Mouse (Mus musculus) midbrain, postnatal 0 days (tissue): ENCODE results near the gene Rad51b. TPM values are rescaled to one million over a fixed set of nuclear protein-coding genes. Genes with fewer than 3 reads are reported as not detected.

Experiments
- ATAC-seq: fragments of 200-750 bp; cut with Nextera tagmentation; 2 replicates; pipeline ENCODE4 v1.8.0; 2017; ENCODE audit warnings: moderate number of reproducible peaks, mild to moderate bottlenecking, moderate TSS enrichment, moderate library complexity; ENCODE audit not compliant: low FRiP score
- DNase-seq: peaks from one replicate; pipeline ENCODE4 v3.0.0-alpha.2; 2015; ENCODE audit warnings: low spot score
- H3K27ac ChIP-seq: fragments of 300-500 bp; sonication (generic); 2 replicates; pipeline ENCODE4 v1.5.1; 2014; ENCODE audit warnings: low read depth, mild to moderate bottlenecking, low read length, mixed read lengths
- H3K27me3 ChIP-seq: fragments of 300-500 bp; sonication (generic); 2 replicates; pipeline ENCODE4 v1.6.1; 2014; ENCODE audit warnings: low read length, control low read depth, mixed read lengths; ENCODE audit not compliant: insufficient read depth
- H3K36me3 ChIP-seq: fragments of 300-500 bp; sonication (generic); 2 replicates; pipeline ENCODE4 v1.6.1; 2014; ENCODE audit warnings: low read length, control low read depth, mixed read lengths; ENCODE audit not compliant: insufficient read depth
- H3K4me1 ChIP-seq: fragments of 300-500 bp; sonication (generic); 2 replicates; pipeline ENCODE4 v1.6.1; 2014; ENCODE audit warnings: mild to moderate bottlenecking, control low read depth, antibody characterized with exemption, low read length, mixed read lengths; ENCODE audit not compliant: insufficient read depth
- H3K4me2 ChIP-seq: fragments of 300-500 bp; sonication (generic); 2 replicates; pipeline ENCODE4 v1.6.1; 2014; ENCODE audit warnings: low read depth, mild to moderate bottlenecking, low read length, mixed read lengths; ENCODE audit not compliant: poor library complexity, severe bottlenecking
- H3K4me3 ChIP-seq: fragments of 300-500 bp; sonication (generic); 2 replicates; pipeline ENCODE4 v1.5.1; 2014; ENCODE audit warnings: low read depth, mild to moderate bottlenecking, low read length, moderate library complexity
- H3K9ac ChIP-seq: fragments of 300-500 bp; sonication (generic); replicated peaks from 2 replicates; pipeline ENCODE4 v1.6.1; 2014; ENCODE audit warnings: mild to moderate bottlenecking, low read length, moderate library complexity, mixed read lengths; ENCODE audit not compliant: poor library complexity, severe bottlenecking
- H3K9me3 ChIP-seq: fragments of 300-500 bp; sonication (generic); 2 replicates; pipeline ENCODE4 v1.6.1; 2016; ENCODE audit warnings: low read length, control low read depth
- CTCF ChIP-seq: IDR thresholded peaks from 2 replicates; pipeline ENCODE4 v1.5.1; 2016; ENCODE audit warnings: antibody characterized with exemption, mild to moderate bottlenecking
- WGBS: fragments of 180-500 bp; shearing (Covaris S2); extraction: QIAGEN DNeasy Blood & Tissue Kit; methylation state at CpG from one replicate; pipeline ENCODE4 v1.1.7; 2014; 5-methylcytosine and 5-hydroxymethylcytosine counted together
- polyA plus RNA-seq: library from polyadenylated mRNA; unstranded; fragments of >200 nt; fragmentation: Nextera tagmentation; extraction: Ambion mirVana; gene quantifications from 2 replicates; pipeline ENCODE4 v1.2.1, GENCODE M21; 2015
- total RNA-seq: library from RNA; depleted of rRNA; stranded (reverse); fragments of >200 nt; gene quantifications from 2 replicates; pipeline ENCODE4 v1.2.3, GENCODE M21; 2014

Gene Rad51b
- total and polyA plus RNA-seq, 2 experiments from 2014 or later = 0.22 to 0.74 TPM

DNA sequence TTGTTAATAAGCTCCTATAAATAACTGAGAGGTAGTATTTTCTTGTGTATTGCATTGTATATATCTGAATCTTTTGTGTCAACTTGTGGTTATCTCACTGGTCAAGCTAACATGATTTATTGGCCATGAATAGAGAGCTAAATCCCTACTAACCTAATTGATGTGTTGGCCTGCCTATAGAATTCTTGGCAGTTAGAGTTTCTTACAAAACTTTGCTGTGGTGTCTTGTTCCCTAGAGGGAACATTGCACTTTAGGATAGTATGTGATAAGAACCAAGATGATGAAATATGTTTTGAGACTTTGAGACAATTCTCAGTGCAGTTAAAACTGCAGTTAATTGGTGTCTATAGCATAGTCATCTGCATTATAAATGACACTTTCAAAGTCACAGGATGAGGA lies 299.8 kb downstream of the Rad51b start:
- H3K36me3 ChIP-seq = no peaks in the 10 kb centered on the region
- no peak for ATAC-seq

DNA sequence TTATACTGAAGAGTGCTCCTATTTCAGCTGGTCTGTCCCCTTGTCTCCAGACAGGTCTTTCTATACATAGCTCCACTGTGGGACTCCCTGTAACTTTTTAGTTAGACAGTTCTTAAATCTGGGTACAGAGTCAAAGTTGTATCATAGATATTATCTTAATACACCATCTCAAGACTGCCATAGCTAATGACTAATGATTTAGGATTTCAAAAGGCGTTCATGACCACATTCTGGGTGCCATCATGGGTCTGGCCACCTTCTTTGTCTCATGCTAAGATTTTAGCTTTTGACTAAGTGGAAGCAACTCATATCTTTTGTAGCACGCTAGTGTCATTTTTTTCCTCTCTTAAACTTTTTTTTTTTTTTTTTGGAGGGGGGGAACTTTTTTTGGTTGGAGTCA lies 300.3 kb downstream of the Rad51b start:
- ATAC-seq = no peak
- Histone ChIP-seq H3K4me1 (no peaks in the 10 kb centered on the region), H3K27me3 (no peaks in the 10 kb centered on the region), H3K9ac (no peak overlapping the region), H3K4me3 (no peak overlapping the region), H3K36me3 (no peaks in the 10 kb centered on the region), H3K9me3 (no peaks in the 10 kb centered on the region), H3K27ac (no peak overlapping the region), H3K4me2 (no peak overlapping the region)
- no peak for DNase-seq
- WGBS = 92% methylated on average over 2 of the region's 2 CpGs
- no peak for TF ChIP-seq CTCF

More for the DNA sequence above, 299.8 kb downstream of the Rad51b start:
- H3K4me3 ChIP-seq = no peak overlapping the region
- no peak overlapping the region for H3K27ac ChIP-seq
- no peaks in the 10 kb centered on the region for H3K9me3 ChIP-seq
- DNase-seq = no peak
- no peak overlapping the region for H3K4me2 ChIP-seq
- H3K9ac ChIP-seq = no peak overlapping the region
- no peaks in the 10 kb centered on the region for H3K27me3 ChIP-seq
- no peaks in the 10 kb centered on the region for H3K4me1 ChIP-seq
- TF ChIP-seq CTCF = no peak

DNA sequence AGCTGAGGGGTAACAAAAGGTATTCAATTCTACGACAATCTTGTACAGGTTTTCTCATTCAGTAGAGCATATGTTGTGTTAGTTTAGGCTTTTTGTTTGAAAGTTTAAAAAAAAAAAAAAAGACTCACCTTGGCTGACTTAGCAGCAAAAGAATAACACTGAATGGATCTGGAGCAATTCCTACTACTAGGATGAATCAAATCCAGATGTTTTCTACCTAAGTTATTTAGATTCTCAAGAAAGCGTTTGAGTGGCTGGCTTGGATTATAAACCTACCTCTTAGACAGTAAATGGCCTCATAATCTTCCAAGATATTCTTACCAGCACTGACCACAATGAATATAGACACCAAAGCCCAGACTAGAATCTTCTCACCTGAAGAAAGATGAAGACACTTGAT lies 300.7 kb downstream of the Rad51b start:
- 86% methylated on average over 2 of the region's 2 CpGs for WGBS

GRCm38 (mm10) chr12:79598496-79598895 lies 301.4 kb downstream of the Rad51b start:
- DNase-seq (no peak), ATAC-seq (no peak)
- 36% methylated on average over 4 of the region's 4 CpGs for WGBS
- Histone ChIP-seq H3K9ac (no peak overlapping the region), H3K4me1 (no peaks in the 10 kb centered on the region), H3K27ac (no peak overlapping the region), H3K36me3 (no peaks in the 10 kb centered on the region), H3K27me3 (no peaks in the 10 kb centered on the region), H3K4me2 (no peak overlapping the region), H3K4me3 (no peak overlapping the region), H3K9me3 (no peaks in the 10 kb centered on the region)
- TF ChIP-seq CTCF = no peak

More for the DNA sequence above, 300.7 kb downstream of the Rad51b start:
- H3K9ac ChIP-seq = no peak overlapping the region
- H3K36me3 ChIP-seq = no peaks in the 10 kb centered on the region
- H3K27ac ChIP-seq = no peak overlapping the region
- H3K4me3 ChIP-seq = no peak overlapping the region
- TF ChIP-seq CTCF = no peak
- no peaks in the 10 kb centered on the region for H3K27me3 ChIP-seq
- no peak overlapping the region for H3K4me2 ChIP-seq
- H3K9me3 ChIP-seq = no peaks in the 10 kb centered on the region
- no peaks in the 10 kb centered on the region for H3K4me1 ChIP-seq
- DNase-seq (no peak), ATAC-seq (no peak)

DNA sequence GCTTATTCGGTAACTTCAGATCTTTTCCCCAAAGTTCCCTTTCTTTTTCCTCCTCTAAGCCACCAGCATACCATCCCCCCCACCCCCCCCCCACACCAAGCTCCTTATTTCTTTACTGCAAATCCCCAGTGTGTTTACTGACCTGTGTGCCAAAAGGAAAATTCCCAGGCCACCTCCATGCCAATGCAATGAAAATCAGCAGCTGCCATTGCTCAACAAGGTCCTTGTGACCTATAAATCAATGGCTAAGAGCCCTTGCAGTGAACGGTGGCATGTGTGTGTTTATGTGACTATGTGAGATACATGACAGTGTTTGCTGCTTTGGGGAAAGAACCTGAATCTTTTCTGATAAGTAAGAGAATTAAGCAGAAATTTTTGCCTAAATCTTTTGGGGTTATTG lies 301.8 kb downstream of the Rad51b start:
- Histone ChIP-seq H3K27ac (no peak overlapping the region), H3K9me3 (no peaks in the 10 kb centered on the region), H3K27me3 (no peaks in the 10 kb centered on the region), H3K4me3 (no peak overlapping the region), H3K36me3 (no peaks in the 10 kb centered on the region), H3K4me2 (no peak overlapping the region), H3K9ac (no peak overlapping the region), H3K4me1 (no peaks in the 10 kb centered on the region)
- ATAC-seq = no peak
- WGBS = 62% methylated on average over 2 of the region's 2 CpGs
- TF ChIP-seq CTCF = no peak
- DNase-seq = no peak

- no peak overlapping the region for H3K27ac ChIP-seq
- no peak overlapping the region for H3K4me2 ChIP-seq
- H3K4me1 ChIP-seq = no peaks in the 10 kb centered on the region
- DNase-seq (peak; percentile 57), ATAC-seq (no peak)
- H3K9ac ChIP-seq = no peak overlapping the region
- no peak for TF ChIP-seq CTCF
- 34% methylated on average over 11 of the region's 11 CpGs for WGBS
- no peaks in the 10 kb centered on the region for H3K9me3 ChIP-seq
- no peak overlapping the region for H3K4me3 ChIP-seq
- no peaks in the 10 kb centered on the region for H3K36me3 ChIP-seq
- H3K27me3 ChIP-seq = no peaks in the 10 kb centered on the region
These were observed 303.2 kb downstream of the Rad51b start for GRCm38 (mm10) chr12:79600149-79600769.
